Mouse (Mus musculus) heart, adult 2 months (tissue): Measurements from ENCODE around the gene Sirt1.

Source experiments
- CTCF ChIP-seq: fragments of 200-600 bp; IDR thresholded peaks from 2 replicates; pipeline ENCODE4 v1.8.1; 2022; ENCODE audit warnings: antibody characterized with exemption, mild to moderate bottlenecking, moderate library complexity
- EP300 ChIP-seq: fragments of 200-500 bp; IDR thresholded peaks from 2 replicates; pipeline ENCODE4 v1.6.1; 2011; ENCODE audit warnings: low read depth, low read length, control low read depth; ENCODE audit not compliant: insufficient read depth
- POLR2A ChIP-seq: fragments of 200-500 bp; IDR thresholded peaks from 2 replicates; pipeline ENCODE4 v1.6.1; 2011; ENCODE audit warnings: mild to moderate bottlenecking, low read depth, low read length, control low read depth; ENCODE audit not compliant: insufficient read depth

GRCm38 (mm10) chr10:63423591-63424474, 42.3 kb upstream of the Sirt1 start:
- TF ChIP-seq CTCF (no peak), POLR2A (no peak), EP300 (no peak)
